Mouse (Mus musculus) liver, embryonic 14.5 days (tissue): ENCODE measurements around the gene Rasal1. TPM values are rescaled to one million over a fixed set of nuclear protein-coding genes. Genes with fewer than 3 reads are reported as not detected.

Experiments used
- ATAC-seq: fragments of 200-750 bp; cut with Nextera tagmentation; 2 replicates; pipeline ENCODE4 v1.8.0; 2017; ENCODE audit warnings: moderate number of reproducible peaks, mild to moderate bottlenecking, moderate library complexity; ENCODE audit not compliant: insufficient read depth
- DNase-seq, 3 experiments: peaks; one replicate each; pipeline ENCODE4 v3.0.0-alpha.2; 2012 to 2013; ENCODE audit warnings: low read depth in 3 of 3, low spot score in 3 of 3
- H3K27ac ChIP-seq: fragments of 300-500 bp; sonication (generic); 2 replicates; pipeline ENCODE4 v1.5.1; 2014; ENCODE audit warnings: moderate library complexity, mild to moderate bottlenecking, control low read depth, inconsistent platforms
- H3K27me3 ChIP-seq: fragments of 300-500 bp; sonication (generic); 2 replicates; pipeline ENCODE4 v1.6.1; 2014; ENCODE audit warnings: mild to moderate bottlenecking, low read length, moderate library complexity; ENCODE audit not compliant: control insufficient read depth, insufficient read depth
- H3K36me3 ChIP-seq: fragments of 300-500 bp; sonication (generic); replicated peaks from 2 replicates; pipeline ENCODE4 v1.6.1; 2014; ENCODE audit warnings: low read depth; ENCODE audit not compliant: control insufficient read depth, insufficient read depth
- H3K4me1 ChIP-seq, 2 experiments: fragments of 200-500 bp in 1 of 2; fragments of 300-500 bp in 1 of 2; sonication (generic) in 1 of 2; replicated peaks; 2 replicates each; pipeline ENCODE4 v1.6.1; 2012 to 2014; ENCODE audit warnings: antibody characterized with exemption in 1 of 2, inconsistent platforms in 1 of 2, low read length in 1 of 2; ENCODE audit not compliant: control insufficient read depth in 2 of 2, insufficient read depth in 2 of 2
- H3K4me2 ChIP-seq: fragments of 300-500 bp; sonication (generic); 2 replicates; pipeline ENCODE4 v1.6.1; 2014; ENCODE audit warnings: low read depth, mild to moderate bottlenecking, control low read depth, moderate library complexity
- H3K4me3 ChIP-seq, 2 experiments: fragments of 200-500 bp in 1 of 2; fragments of 300-500 bp in 1 of 2; sonication (generic) in 1 of 2; 2 replicates each; pipeline ENCODE4 v1.5.1; 2012 to 2014; ENCODE audit warnings: low read depth in 2 of 2, low read length in 2 of 2, mild to moderate bottlenecking in 2 of 2, control low read depth in 1 of 2, inconsistent platforms in 1 of 2, moderate library complexity in 1 of 2; ENCODE audit not compliant: insufficient read depth in 1 of 2
- H3K9ac ChIP-seq: fragments of 300-500 bp; sonication (generic); replicated peaks from 2 replicates; pipeline ENCODE4 v1.6.1; 2014; ENCODE audit warnings: mild to moderate bottlenecking, control low read depth, moderate library complexity
- H3K9me3 ChIP-seq: fragments of 300-500 bp; sonication (generic); 2 replicates; pipeline ENCODE4 v1.6.1; 2016; ENCODE audit warnings: low read length, mixed read lengths; ENCODE audit not compliant: control insufficient read depth
- CTCF ChIP-seq: IDR thresholded peaks from 2 replicates; pipeline ENCODE4 v1.5.1; 2016; ENCODE audit warnings: antibody characterized with exemption, low read depth, control low read depth
- EP300 ChIP-seq: IDR thresholded peaks from 2 replicates; pipeline ENCODE4 v1.6.1; 2016; ENCODE audit warnings: antibody characterized with exemption, low read depth
- WGBS: fragments of 180-500 bp; shearing (Covaris S2); extraction: QIAGEN DNeasy Blood & Tissue Kit; methylation state at CpG from one replicate; pipeline ENCODE4 v1.1.7; 2014; ENCODE audit not compliant: insufficient replicate concordance; 5-methylcytosine and 5-hydroxymethylcytosine counted together
- polyA plus RNA-seq, 2 experiments: library from polyadenylated mRNA; depleted of rRNA in 1 of 2; stranded (reverse) in 1 of 2; unstranded in 1 of 2; fragments of >200 nt; fragmentation: Nextera tagmentation in 1 of 2; extraction: Ambion mirVana in 1 of 2; gene quantifications; 2 replicates each; pipeline versions ENCODE4 v1.2.1 to v1.2.3; 2012 to 2014

Rasal1 gene
- polyA plus RNA-seq, 2 experiments, result 0.17 to 0.18 TPM

DNA sequence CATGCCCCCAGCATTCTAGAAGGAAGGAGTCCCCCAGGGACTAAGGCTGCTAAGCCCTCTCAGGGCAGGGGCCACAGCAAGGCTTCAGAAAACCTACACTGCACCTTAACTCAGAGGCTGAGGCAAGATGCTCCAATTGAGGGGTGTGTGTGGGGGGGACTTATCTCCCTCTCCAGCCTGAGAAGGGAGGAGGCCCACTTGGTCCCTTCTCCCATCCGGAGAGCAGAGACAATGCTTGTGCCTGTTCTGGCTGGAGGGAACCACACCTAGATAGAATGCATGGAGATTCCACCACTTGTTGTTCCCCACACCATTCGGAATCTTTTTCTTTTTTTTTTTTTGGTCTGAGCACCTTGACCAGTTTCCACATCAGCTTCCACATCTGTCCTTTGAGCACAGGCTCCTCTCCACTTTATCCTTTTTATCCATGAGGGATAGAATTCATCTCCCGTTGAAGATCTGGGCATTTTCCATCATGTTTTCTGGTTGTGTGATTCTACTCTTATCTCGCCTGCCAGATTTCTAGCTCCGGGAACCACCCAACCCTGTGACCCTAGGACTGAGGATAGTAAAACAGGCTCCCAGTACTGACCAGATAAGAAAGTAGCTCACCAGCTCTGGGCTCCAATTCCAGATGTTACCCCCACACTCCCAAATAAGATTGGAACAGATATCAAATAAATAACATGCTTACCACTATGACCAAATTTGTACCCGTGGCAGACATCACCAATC lies 38.3 kb downstream of the Rasal1 start:
- Histone ChIP-seq H3K27ac (no peak overlapping the region), H3K4me2 (no peak overlapping the region), H3K9me3 (no peaks in the 10 kb centered on the region), H3K36me3 (no peaks in the 10 kb centered on the region), H3K27me3 (peaks cover 19% of the 10 kb centered on the region), H3K4me3 (no peak overlapping the region), H3K9ac (no peak overlapping the region), H3K4me1 (no peaks in the 10 kb centered on the region)
- DNase-seq (no peak), ATAC-seq (no peak)
- 32% methylated on average over 6 of the region's 6 CpGs for WGBS
- TF ChIP-seq CTCF (no peak), EP300 (no peak)

GRCm38 (mm10) chr5:120687484-120687851 lies 38.9 kb downstream of the Rasal1 start:
- H3K4me1 ChIP-seq, result no peaks in the 10 kb centered on the region
- H3K9me3 ChIP-seq, result no peaks in the 10 kb centered on the region
- TF ChIP-seq CTCF (no peak), EP300 (no peak)
- H3K27me3 ChIP-seq, result peaks cover 13% of the 10 kb centered on the region
- H3K36me3 ChIP-seq, result no peaks in the 10 kb centered on the region
- no peak overlapping the region for H3K4me2 ChIP-seq
- WGBS, result 42% methylated on average over 3 of the region's 3 CpGs
- ATAC-seq, result no peak
- no peak overlapping the region for H3K9ac ChIP-seq
- no peak for DNase-seq
- H3K4me3 ChIP-seq, result no peak overlapping the region
- no peak overlapping the region for H3K27ac ChIP-seq

DNA sequence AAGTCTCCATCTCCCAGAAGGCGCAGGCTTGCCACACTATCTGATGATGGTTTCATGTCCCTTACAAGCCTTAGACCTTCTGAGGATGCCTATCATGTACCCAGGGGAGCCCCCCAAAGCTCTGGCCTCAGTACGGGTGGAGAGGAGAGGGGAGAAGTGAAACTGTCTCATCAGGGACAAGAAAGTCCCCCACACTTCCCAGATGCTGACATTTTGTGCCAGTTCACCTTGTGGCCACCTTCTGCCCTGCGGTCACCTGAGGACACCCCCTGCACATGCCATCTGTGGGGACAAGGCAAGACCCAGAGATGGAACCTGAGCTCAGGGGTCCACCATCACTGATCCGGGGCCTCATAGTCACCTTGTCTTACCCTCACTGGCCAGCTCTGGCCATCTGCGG lies 39.3 kb downstream of the Rasal1 start:
- H3K4me1 ChIP-seq, result no peaks in the 10 kb centered on the region
- H3K4me2 ChIP-seq, result no peak overlapping the region
- DNase-seq (no peak), ATAC-seq (no peak)
- H3K9me3 ChIP-seq, result no peaks in the 10 kb centered on the region
- H3K27ac ChIP-seq, result no peak overlapping the region
- H3K36me3 ChIP-seq, result no peaks in the 10 kb centered on the region
- TF ChIP-seq CTCF (no peak), EP300 (no peak)
- H3K4me3 ChIP-seq, result no peak overlapping the region
- no peak overlapping the region for H3K9ac ChIP-seq
- H3K27me3 ChIP-seq, result peaks cover 12% of the 10 kb centered on the region
- 57% methylated on average over 5 of the region's 5 CpGs for WGBS

DNA sequence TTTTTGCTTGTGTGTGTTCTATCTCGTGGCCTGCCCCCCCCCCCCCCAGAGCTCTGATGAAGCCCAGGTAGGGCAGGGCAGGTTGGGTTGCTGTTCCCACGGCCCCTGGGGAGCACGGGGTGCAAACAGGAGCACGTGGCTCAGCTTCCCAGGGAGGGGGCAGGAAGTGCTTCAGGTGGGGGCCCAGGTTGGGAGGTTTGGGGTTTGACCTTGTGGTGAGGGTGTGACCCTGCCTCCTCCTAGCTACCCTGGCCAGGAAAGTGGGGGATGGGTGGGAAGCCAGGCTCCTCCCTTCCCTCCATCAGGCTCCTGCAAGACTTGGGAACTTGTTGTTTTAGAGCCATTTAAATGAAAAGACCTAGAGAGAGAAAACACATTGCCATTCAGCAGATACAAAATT lies 39.8 kb downstream of the Rasal1 start:
- Histone ChIP-seq H3K9me3 (no peaks in the 10 kb centered on the region), H3K9ac (no peak overlapping the region), H3K4me3 (no peak overlapping the region), H3K4me1 (no peaks in the 10 kb centered on the region), H3K27me3 (peaks cover 12% of the 10 kb centered on the region), H3K36me3 (no peaks in the 10 kb centered on the region), H3K27ac (no peak overlapping the region), H3K4me2 (no peak overlapping the region)
- TF ChIP-seq CTCF, result no peak
- TF ChIP-seq EP300, result no peak
- ATAC-seq (no peak), DNase-seq (no peak)
- 11% methylated on average over 4 of the region's 4 CpGs for WGBS

- 53% methylated on average over 4 of the region's 4 CpGs for WGBS
- no peaks in the 10 kb centered on the region for H3K36me3 ChIP-seq
- no peak for TF ChIP-seq EP300
- TF ChIP-seq CTCF, result no peak
- no peaks in the 10 kb centered on the region for H3K4me1 ChIP-seq
- H3K9me3 ChIP-seq, result no peaks in the 10 kb centered on the region
- H3K27me3 ChIP-seq, result peaks cover 25% of the 10 kb centered on the region
- ATAC-seq (no peak), DNase-seq (no peak)
- no peak overlapping the region for H3K4me2 ChIP-seq
- no peak overlapping the region for H3K27ac ChIP-seq
- no peak overlapping the region for H3K4me3 ChIP-seq
- no peak overlapping the region for H3K9ac ChIP-seq
Measured at GRCm38 (mm10) chr5:120690417-120690816, 41.8 kb downstream of the Rasal1 start.
